Mouse (Mus musculus) regulatory T cell (primary cell): Measurements from ENCODE around the gene Dnase1l3.

Source experiments
- in situ Hi-C: fragments of 300-600 bp; cut with MboI, MseI; formaldehyde crosslinking; loops from one replicate; pipeline ENCODE4 v1.15.1; 2025; ENCODE audit warnings: high pct_unique_total_duplicates

Gene Dnase1l3

GRCm38 (mm10) chr14:7994271-7994767 lies at the start of gene Dnase1l3:
Dnase1l3 (minus strand) TSS chr14:7994573.
- in situ Hi-C loops, result no loop called here

- in situ Hi-C loops, result loop anchor here (5.0 kb wide), 1 partner anchor 35 kb away; no protein-coding TSS in a partner anchor
These were observed 48.2 kb upstream of the Dnase1l3 start for GRCm38 (mm10) chr14:8042577-8042976.

- in situ Hi-C loops, result loop anchor here (5.0 kb wide), 1 partner anchor 35 kb away; no protein-coding TSS in a partner anchor
These were observed 47.7 kb upstream of the Dnase1l3 start for GRCm38 (mm10) chr14:8042120-8042519.

GRCm38 (mm10) chr14:8040911-8041678 lies 46.7 kb upstream of the Dnase1l3 start:
- in situ Hi-C loops, result loop anchor here (5.0 kb wide), 1 partner anchor 36 kb away; no protein-coding TSS in a partner anchor

- in situ Hi-C loops, result loop anchor here (5.0 kb wide), 1 partner anchor 37 kb away; no protein-coding TSS in a partner anchor
These were observed 45.8 kb upstream of the Dnase1l3 start for GRCm38 (mm10) chr14:8040179-8040578.

GRCm38 (mm10) chr14:8038791-8039448 lies 44.5 kb upstream of the Dnase1l3 start:
- in situ Hi-C loops, result no loop called here

GRCm38 (mm10) chr14:8038150-8038549 lies 43.8 kb upstream of the Dnase1l3 start:
- in situ Hi-C loops, result no loop called here

GRCm38 (mm10) chr14:8036406-8036805 lies 42.0 kb upstream of the Dnase1l3 start:
- in situ Hi-C loops, result no loop called here

GRCm38 (mm10) chr14:8035951-8036350 lies 41.6 kb upstream of the Dnase1l3 start:
- in situ Hi-C loops, result no loop called here

GRCm38 (mm10) chr14:8034561-8034960 lies 40.2 kb upstream of the Dnase1l3 start:
- in situ Hi-C loops, result no loop called here

GRCm38 (mm10) chr14:8032087-8032944 lies 37.9 kb upstream of the Dnase1l3 start:
- in situ Hi-C loops, result no loop called here

- in situ Hi-C loops, result no loop called here
These were observed 36.2 kb upstream of the Dnase1l3 start for GRCm38 (mm10) chr14:8030535-8030934.

- in situ Hi-C loops, result no loop called here
These were observed 35.4 kb upstream of the Dnase1l3 start for GRCm38 (mm10) chr14:8029752-8030151.

- in situ Hi-C loops, result no loop called here
These were observed 33.7 kb upstream of the Dnase1l3 start for GRCm38 (mm10) chr14:8028086-8028485.

- in situ Hi-C loops, result no loop called here
These were observed 32.6 kb upstream of the Dnase1l3 start for GRCm38 (mm10) chr14:8026769-8027531.

GRCm38 (mm10) chr14:8024936-8025335 lies 30.6 kb upstream of the Dnase1l3 start:
- in situ Hi-C loops, result no loop called here

- in situ Hi-C loops, result no loop called here
These were observed 30.1 kb upstream of the Dnase1l3 start for GRCm38 (mm10) chr14:8024469-8024868.

GRCm38 (mm10) chr14:8020546-8020945 lies 26.2 kb upstream of the Dnase1l3 start:
- in situ Hi-C loops, result no loop called here

GRCm38 (mm10) chr14:8020011-8020410 lies 25.6 kb upstream of the Dnase1l3 start:
- in situ Hi-C loops, result no loop called here

- in situ Hi-C loops, result no loop called here
These were observed 22.6 kb upstream of the Dnase1l3 start for GRCm38 (mm10) chr14:8016951-8017350.

GRCm38 (mm10) chr14:8016276-8016675 lies 21.9 kb upstream of the Dnase1l3 start:
- in situ Hi-C loops, result no loop called here
